Mouse (Mus musculus) T-cell, adult 2 months (primary cell): ENCODE measurements around the gene Abcc8.

Experiments
- DNase-seq: peaks from one replicate; pipeline ENCODE4 v3.0.0; 2022; ENCODE audit warnings: low spot score

Abcc8 gene

GRCm38 (mm10) chr7:46154498-46155488, 25.0 kb downstream of the Abcc8 start:
- no peak for DNase-seq

DNA sequence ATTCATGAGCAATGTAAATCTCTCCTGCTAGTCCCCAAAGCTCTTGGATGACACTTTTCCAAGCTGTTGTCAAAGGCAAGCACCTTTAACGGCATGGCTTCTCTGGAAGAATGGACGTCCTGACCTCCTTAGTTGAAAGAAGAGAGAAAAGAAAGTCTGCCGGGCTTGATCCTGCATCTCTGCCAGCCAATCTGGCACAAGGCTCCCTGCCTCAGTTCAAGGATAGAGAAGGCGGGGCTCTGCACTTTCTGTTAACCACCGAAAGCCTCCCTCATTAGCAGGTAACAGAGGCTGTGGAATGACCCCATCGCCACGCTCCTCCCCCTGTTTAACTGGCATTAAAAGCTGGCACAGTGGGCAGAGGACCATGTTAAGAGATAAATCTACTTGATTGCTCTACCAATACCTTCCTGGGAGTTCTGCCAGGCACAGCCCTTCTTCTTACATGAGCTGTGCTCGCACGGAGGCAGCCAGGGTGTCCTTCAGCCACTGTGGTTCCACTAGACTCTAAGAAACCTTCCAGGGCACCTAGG, 26.9 kb downstream of the Abcc8 start:
- no peak for DNase-seq

DNA sequence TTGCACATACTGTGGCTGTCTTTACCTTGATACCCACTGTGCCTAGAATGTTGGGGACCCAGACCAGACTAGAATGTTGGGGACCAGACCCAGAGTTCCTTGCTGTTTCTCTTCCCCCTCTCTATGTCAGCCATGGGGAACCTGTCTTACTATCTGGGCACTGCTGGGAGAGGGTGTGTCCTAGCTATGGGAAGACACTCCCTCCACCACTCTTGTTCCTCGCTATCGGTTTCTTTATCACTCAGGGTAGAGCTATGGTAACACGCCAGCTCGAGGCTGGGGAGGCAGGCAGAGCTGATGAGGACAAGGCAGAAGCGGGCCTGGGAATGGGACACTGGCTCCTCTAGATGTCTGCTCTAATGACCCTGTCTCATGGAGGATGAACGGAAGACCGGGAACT, 32.4 kb downstream of the Abcc8 start:
- DNase-seq = no peak

GRCm38 (mm10) chr7:46146675-46147308, 33.0 kb downstream of the Abcc8 start:
- no peak for DNase-seq

DNA sequence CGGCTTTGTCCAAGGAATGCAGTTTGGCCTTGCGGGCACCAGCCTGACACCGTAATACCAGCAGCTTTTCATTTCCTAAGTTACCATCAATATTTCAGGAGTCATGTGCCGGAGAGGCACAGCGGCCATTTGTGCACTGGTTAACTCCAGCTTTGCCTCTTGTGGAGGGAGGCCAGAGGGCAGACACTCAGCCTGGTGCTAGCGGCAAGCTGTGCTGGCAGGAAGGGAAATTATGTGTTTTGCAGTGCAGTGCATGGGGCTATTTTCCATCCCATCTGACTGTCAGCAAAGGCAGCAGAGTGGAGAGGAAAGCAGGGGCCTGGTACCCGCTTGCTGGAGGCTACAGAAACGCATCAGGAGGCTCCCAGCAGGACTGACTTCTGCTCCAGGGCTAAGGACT, 35.8 kb downstream of the Abcc8 start:
- DNase-seq = no peak

GRCm38 (mm10) chr7:46138329-46138930, 41.4 kb downstream of the Abcc8 start:
- no peak for DNase-seq

DNA sequence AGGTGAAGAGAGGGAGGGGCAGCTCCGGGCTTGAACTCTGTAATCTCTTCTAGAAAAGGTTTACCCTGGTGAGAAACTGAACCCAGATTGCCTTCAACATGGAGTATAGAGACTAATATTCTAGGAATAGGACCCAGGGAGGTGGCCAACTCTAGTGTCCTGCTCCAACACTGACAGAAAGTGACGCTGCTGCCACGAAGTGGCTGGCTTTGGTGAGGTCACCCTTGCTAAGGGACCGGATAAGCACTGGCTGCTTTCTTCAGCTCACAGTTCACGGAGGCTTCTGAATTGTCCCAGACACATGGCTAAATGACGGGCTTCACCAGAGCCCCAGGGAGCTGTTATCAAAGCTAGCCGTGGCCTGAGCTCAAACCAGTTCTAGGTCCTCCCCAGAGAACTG, 46.0 kb downstream of the Abcc8 start:
- no peak for DNase-seq

- no peak for DNase-seq
Observed at GRCm38 (mm10) chr7:46132229-46132628, 47.6 kb downstream of the Abcc8 start.

DNA sequence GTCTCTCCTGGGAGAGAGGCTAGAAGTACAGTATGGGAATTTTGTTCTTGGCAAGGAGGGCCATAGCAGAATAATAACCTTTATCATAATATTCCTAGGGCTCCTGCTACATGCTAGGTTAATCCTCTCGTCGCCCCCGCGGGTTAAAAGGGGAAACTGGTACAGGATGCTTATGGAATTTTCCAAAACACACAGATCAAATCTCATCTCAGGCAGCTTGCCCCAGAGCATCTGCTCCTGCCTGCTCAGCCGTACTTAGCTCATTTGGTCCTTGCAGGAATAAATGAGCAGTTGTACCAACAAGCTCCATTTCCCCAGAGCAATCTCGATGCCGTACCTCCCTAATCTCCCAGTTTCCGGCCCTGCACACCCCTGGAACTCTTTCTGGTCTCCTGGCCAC, 48.0 kb downstream of the Abcc8 start:
- no peak for DNase-seq

- no peak for DNase-seq
Observed at GRCm38 (mm10) chr7:46131266-46131665, 48.6 kb downstream of the Abcc8 start.

GRCm38 (mm10) chr7:46130723-46131122, 49.1 kb downstream of the Abcc8 start:
- DNase-seq = no peak

DNA sequence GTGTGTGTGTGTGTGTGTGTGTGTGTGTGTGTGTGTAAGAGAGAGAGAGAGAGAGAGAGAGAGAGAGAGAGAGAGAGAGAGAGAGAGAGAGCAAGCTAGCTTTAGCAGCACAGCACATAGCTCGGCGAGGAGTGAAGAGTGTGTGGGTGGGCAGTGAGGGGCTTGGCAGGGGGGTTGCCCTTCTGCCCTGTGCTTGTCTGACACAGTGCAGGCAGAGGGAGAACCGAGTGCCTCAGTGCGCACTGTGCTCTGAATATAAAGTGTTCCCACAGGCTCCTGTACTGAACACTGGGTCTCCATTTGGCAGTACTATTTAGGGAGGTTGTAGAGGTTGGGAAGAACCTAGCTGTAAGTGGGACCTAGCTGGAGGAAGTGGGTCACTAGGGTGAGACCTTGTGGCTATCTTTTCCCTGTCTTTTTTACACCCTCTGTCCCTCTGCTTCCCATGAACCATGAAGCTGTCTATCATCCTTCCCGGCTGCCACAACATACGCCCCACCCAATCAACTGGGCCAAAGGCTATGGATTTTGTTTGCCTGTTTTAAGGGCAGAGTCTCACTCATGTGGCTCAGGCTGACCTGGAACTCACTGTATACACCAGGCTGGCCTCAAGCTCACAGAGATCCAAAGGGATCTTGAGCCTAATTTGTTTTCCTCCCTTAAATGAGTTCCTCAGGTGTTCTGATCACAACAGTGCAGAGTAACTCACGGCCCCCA, 50.2 kb downstream of the Abcc8 start:
- DNase-seq = no peak

GRCm38 (mm10) chr7:46128196-46128595, 51.6 kb downstream of the Abcc8 start:
- DNase-seq = no peak

DNA sequence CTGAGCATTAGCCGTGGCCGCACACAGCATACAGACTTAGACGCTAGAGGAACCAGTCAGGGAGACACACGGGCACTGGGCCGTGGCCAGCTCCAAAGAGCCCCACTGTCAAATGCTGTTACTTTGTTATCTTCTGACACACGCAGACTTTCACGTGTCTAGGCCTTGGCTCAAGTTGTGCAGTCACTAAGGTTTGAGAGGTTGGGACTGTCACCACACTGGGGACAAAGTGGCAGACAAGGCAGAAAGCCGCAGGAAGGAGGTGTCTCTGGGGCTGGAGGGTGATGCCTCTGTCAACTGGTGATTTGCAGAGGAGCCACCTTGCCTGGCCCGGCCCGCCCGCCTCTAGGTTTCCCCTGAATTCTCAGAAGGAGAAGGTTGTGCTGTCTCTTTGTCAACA, 54.5 kb downstream of the Abcc8 start:
- no peak for DNase-seq

- DNase-seq = no peak
Observed at GRCm38 (mm10) chr7:46124460-46124859, 55.4 kb downstream of the Abcc8 start.

GRCm38 (mm10) chr7:46122964-46123363, 56.9 kb downstream of the Abcc8 start:
- no peak for DNase-seq

DNA sequence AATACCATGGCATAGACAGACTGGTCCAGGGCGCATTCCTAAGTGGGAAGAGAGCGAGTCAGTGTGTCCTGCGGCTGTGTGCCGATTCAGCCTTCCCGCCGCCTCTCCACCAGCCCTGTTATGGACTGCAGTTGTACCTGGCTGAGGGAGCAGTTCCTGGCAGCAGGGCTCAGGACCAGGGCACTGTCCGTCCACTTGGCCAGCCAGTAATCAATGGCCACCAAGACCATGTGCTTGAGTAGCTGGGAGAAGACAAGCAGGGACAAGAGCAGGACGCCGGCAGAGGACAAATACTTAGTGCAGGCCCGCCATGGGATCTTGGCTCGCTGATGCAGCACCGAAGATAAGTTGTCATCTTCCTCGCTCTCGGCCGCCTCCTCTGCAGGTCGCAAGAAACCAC, 62.8 kb downstream of the Abcc8 start:
- DNase-seq = no peak

DNA sequence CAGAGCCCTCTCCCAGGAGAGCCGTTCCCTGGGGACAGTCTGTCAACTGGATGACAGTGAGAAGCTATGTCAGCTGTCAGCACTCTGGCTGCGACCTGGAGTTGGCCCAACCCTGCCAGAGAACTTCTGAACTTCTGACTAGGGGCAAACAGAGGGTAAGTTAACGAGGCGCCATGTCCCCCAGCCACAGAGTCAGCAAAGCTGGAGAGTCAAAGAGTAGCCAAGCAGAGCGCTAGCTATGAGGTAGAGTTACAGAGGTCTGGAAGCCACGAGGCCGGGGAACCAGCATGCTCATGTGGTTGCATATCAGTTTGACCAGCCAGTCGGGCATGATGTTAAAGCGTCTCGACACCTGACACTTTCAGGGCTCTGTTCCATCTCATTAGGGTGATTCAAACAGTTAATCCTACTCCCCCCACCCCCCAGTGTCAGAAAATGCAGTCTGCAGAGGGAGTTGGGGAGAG, 63.7 kb downstream of the Abcc8 start:
- DNase-seq = no peak

- DNase-seq = no peak
Observed at GRCm38 (mm10) chr7:46113435-46113834, 66.4 kb downstream of the Abcc8 start.

- no peak for DNase-seq
Observed at GRCm38 (mm10) chr7:46111938-46112337, 67.9 kb downstream of the Abcc8 start.

GRCm38 (mm10) chr7:46111212-46111817, 68.5 kb downstream of the Abcc8 start:
- no peak for DNase-seq
